Mouse (Mus musculus) ES-E14 (cell line): ENCODE data around the gene Ankzf1. TPM values are rescaled to one million over a fixed set of nuclear protein-coding genes. Genes with fewer than 3 reads are reported as not detected.

Experiments
- DNase-seq: peaks from one replicate; pipeline ENCODE4 v3.0.0-alpha.2; 2013; ENCODE audit warnings: low read depth, low spot score
- H3K27ac ChIP-seq: 2 replicates; pipeline ENCODE4 v1.5.1; 2012; ENCODE audit warnings: low read depth, mild to moderate bottlenecking, low read length, moderate library complexity, mixed read lengths; ENCODE audit not compliant: poor library complexity, insufficient read depth, severe bottlenecking
- H3K36me3 ChIP-seq: 2 replicates; pipeline ENCODE4 v1.6.1; 2012; ENCODE audit warnings: mild to moderate bottlenecking, low read length, moderate library complexity, mixed read lengths; ENCODE audit not compliant: control insufficient read depth, poor library complexity, insufficient read depth, severe bottlenecking
- H3K4me1 ChIP-seq, 2 experiments: fragments of 150-350 bp in 1 of 2; sonication (generic) in 1 of 2; 2 replicates each; pipeline ENCODE4 v1.6.1; 2012; ENCODE audit warnings: low read length in 2 of 2, mild to moderate bottlenecking in 1 of 2, mixed read lengths in 1 of 2; ENCODE audit not compliant: control insufficient read depth in 2 of 2, insufficient read depth in 2 of 2, poor library complexity in 1 of 2
- H3K4me3 ChIP-seq, 2 experiments: fragments of 150-350 bp in 1 of 2; sonication (generic) in 1 of 2; 2 replicates each; pipeline ENCODE4 v1.5.1; 2012; ENCODE audit warnings: low read length in 2 of 2, low read depth in 1 of 2, mild to moderate bottlenecking in 1 of 2, mixed read lengths in 1 of 2; ENCODE audit not compliant: insufficient read depth in 1 of 2, poor library complexity in 1 of 2, severe bottlenecking in 1 of 2
- H3K9ac ChIP-seq: 2 replicates; pipeline ENCODE4 v1.6.1; 2012; ENCODE audit warnings: low read depth, mild to moderate bottlenecking, low read length, mixed read lengths; ENCODE audit not compliant: poor library complexity, insufficient read depth, severe bottlenecking
- H3K9me3 ChIP-seq: fragments of 150-350 bp; sonication (generic); 2 replicates; pipeline ENCODE4 v1.6.1; 2012; ENCODE audit warnings: low read depth, mild to moderate bottlenecking, low read length; ENCODE audit not compliant: control insufficient read depth, insufficient read depth
- CHD2 ChIP-seq: IDR thresholded peaks from 2 replicates; pipeline ENCODE4 v1.6.1; 2014; ENCODE audit warnings: mild to moderate bottlenecking, low read depth, low read length, inconsistent platforms
- HCFC1 ChIP-seq: IDR thresholded peaks from 2 replicates; pipeline ENCODE4 v1.6.1; 2012; ENCODE audit warnings: low read length, inconsistent platforms, borderline replicate concordance; ENCODE audit not compliant: insufficient read depth
- MAFK ChIP-seq: IDR thresholded peaks from 2 replicates; pipeline ENCODE4 v1.6.1; 2014; ENCODE audit warnings: mild to moderate bottlenecking, low read depth, low read length, inconsistent platforms; ENCODE audit not compliant: insufficient read depth
- ZC3H11A ChIP-seq: IDR thresholded peaks from 2 replicates; pipeline ENCODE4 v1.6.1; 2012; ENCODE audit warnings: low read depth, mild to moderate bottlenecking, inconsistent platforms, low read length, borderline replicate concordance
- ZNF384 ChIP-seq: IDR thresholded peaks from 2 replicates; pipeline ENCODE4 v1.6.1; 2012; ENCODE audit warnings: low read depth, low read length, inconsistent platforms
- in situ Hi-C, 2 experiments: fragments of 600-800 bp; cut with MboI; formaldehyde crosslinking; loops; one replicate each; pipeline ENCODE4 v1.15.1; 2025; ENCODE audit warnings: low sequenced_read_pairs in 2 of 2, inconsistent platforms in 1 of 2; ENCODE audit not compliant: unreplicated experiment in 2 of 2
- total RNA-seq: library from RNA; depleted of rRNA; stranded (reverse); fragments of 300-350 nt; gene quantifications from 2 replicates; pipeline ENCODE4 v1.2.3, GENCODE M21; 2012; rRNA removed

Ankzf1 gene
- total RNA-seq, result 23.0 and 42.5 TPM in 2 replicates

DNA sequence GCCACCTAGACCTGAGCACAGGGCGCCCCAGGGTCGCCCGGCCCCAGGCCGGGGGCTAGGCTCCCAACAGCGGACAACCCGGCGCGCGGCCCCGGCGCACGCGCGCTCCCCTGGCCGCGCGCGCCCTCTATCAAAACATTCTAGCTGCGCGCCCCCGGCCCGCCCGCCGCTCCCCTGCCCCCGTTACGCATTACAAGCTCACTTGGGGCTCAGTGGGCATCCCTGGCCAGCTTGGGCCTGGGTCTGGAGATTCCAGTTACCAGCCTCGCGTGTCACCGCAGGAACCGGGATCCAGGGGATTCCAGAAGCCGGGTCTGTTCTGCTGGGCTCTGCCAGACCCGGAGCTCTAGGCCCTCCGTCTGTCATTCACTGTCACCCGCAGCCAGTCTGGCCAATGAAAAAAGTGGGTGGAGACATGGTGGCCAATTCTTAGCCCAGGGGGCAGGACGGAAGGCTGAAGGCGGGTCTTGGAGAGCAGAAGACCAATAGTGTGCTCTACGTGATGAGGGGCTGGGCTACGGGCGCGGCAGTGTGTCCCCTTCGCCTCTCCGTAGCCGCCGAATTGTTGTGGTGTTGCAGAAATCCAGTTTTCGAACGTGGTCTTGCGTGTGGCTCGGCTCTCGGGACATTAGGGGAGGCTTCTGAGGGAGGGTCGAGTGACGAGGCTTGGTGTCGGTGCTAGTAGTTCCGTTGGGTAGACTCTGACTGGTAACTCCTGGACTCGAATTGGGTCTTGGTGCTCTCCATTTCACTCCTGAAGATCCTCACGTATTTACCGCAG lies at the start of gene Ankzf1, which contains the start of gene Atg9a:
Gene Ankzf1 (plus strand): TSS at position 530 of the 781 bp plus-strand sequence.
Gene Atg9a (minus strand): TSS at position 575 of the 781 bp plus-strand sequence.
- in situ Hi-C loops, result no loop called here
- DNase-seq, result peak; percentile 98
- peaks cover 2 to 6% of the 10 kb centered on the region in 2 experiments; a peak in 1 of 4 replicates for H3K4me1 ChIP-seq
- H3K27ac ChIP-seq, result peak within 1 kb of the TSS; percentile 23
- H3K9me3 ChIP-seq, result no peaks in the 10 kb centered on the region
- H3K36me3 ChIP-seq, result peaks cover 10% of the 10 kb centered on the region
- H3K9ac ChIP-seq, result peak within 1 kb of the TSS; percentile 89
- peak within 1 kb of the TSS; percentile 88 to 98 for H3K4me3 ChIP-seq
- no peak for TF ChIP-seq ZC3H11A
- TF ChIP-seq MAFK, result no peak
- no peak for TF ChIP-seq ZNF384
- TF ChIP-seq CHD2, result peak; percentile 64; the same call in 1 of the 2 replicates
- TF ChIP-seq HCFC1, result peak; percentile 65; the same call in 1 of the 2 replicates

DNA sequence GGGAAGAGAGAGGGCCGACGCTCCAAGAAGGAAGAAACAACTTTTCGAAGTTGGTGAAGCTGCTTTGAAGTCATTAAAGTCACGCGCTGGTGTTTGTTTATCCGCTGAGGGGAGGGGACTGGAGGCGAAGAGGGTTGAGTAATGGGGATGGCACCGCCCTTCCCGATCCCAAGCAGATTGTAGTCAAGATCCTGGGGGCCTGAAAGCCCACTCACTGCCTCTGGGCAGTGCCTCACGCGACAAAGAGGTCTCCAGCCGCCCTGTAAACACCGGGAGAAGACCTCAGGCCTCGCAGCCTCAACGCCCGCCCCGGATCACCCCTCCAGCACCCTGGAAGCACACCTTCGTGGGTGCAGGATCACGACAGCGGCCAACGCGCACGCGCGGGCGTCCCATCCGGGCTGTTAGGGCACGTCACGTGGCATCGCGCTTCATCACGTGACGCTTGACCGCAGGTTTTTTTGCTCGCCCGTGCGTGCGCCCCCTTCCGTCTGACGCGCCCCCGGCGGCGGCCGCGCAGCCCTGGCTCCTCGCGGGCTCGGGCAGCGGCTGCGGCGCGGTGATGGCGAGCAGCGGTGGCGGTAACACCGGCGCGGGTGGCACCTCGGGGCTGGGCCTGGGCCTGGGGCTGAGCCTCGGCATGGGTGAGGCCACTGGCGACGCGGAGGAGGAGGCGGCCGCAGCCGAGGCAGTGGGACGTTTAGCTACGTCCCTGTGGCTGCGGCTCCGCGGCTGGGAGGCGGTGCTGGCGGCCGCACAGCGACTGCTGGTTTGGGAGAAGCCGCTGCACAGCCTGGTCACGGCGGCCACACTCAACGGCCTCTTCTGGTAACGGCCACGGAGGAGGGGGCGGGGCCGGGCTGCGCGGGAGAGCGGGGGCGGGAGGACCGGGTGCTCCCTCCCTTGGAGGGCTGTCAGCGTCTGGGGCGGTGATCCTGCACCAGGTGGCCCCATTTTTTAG lies 49.4 kb upstream of the Ankzf1 start, which contains the start of the genes Cnppd1 and Retreg2:
Gene Cnppd1 (minus strand): TSS at position 411 of the 961 bp plus-strand sequence.
Gene Retreg2 (plus strand): TSS at position 478 of the 961 bp plus-strand sequence.
- peak; percentile 90 for DNase-seq
- Histone ChIP-seq H3K9ac (peak within 1 kb of the TSS; percentile 82), H3K36me3 (peaks cover 20% of the 10 kb centered on the region; the same call in 1 of the 2 replicates), H3K4me3 (peak within 1 kb of the TSS; percentile 67 to 85), H3K9me3 (no peaks in the 10 kb centered on the region), H3K27ac (peak within 1 kb of the TSS; percentile 50; the same call in 1 of the 2 replicates), H3K4me1 (no peaks in the 10 kb centered on the region; a peak in 1 of 4 replicates)
- TF ChIP-seq HCFC1 (peak; percentile 62; the same call in 1 of the 2 replicates), ZC3H11A (no peak), ZNF384 (peak; percentile 86)
- in situ Hi-C loops, result no loop called here

DNA sequence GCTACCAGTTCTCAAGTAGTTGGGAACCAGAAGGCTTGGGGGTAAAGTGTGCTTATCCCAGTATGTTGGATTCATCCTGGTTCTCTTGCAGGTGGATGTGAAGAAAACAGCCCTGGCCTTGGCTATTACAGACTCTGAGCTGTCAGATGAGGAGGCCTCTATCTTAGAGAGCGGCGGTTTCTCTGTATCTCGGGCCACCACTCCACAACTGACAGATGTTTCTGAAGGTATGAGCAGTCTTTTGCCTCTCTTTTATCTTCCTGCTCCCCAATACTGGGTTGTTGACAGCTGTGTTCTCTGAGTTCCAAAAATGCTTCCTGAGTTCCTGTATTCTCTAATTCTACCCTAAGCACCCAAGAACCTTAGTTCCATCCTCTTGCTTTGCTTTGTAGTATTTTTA lies 46.4 kb upstream of the Ankzf1 start:
- Histone ChIP-seq H3K9me3 (no peaks in the 10 kb centered on the region), H3K27ac (no peak overlapping the region), H3K9ac (no peak overlapping the region), H3K36me3 (peaks cover 21% of the 10 kb centered on the region; the same call in 1 of the 2 replicates), H3K4me1 (no peaks in the 10 kb centered on the region; a peak in 1 of 4 replicates), H3K4me3 (no peak overlapping the region)
- TF ChIP-seq MAFK (no peak), CHD2 (no peak), ZC3H11A (no peak), ZNF384 (no peak), HCFC1 (no peak)
- no peak for DNase-seq
- in situ Hi-C loops, result no loop called here

DNA sequence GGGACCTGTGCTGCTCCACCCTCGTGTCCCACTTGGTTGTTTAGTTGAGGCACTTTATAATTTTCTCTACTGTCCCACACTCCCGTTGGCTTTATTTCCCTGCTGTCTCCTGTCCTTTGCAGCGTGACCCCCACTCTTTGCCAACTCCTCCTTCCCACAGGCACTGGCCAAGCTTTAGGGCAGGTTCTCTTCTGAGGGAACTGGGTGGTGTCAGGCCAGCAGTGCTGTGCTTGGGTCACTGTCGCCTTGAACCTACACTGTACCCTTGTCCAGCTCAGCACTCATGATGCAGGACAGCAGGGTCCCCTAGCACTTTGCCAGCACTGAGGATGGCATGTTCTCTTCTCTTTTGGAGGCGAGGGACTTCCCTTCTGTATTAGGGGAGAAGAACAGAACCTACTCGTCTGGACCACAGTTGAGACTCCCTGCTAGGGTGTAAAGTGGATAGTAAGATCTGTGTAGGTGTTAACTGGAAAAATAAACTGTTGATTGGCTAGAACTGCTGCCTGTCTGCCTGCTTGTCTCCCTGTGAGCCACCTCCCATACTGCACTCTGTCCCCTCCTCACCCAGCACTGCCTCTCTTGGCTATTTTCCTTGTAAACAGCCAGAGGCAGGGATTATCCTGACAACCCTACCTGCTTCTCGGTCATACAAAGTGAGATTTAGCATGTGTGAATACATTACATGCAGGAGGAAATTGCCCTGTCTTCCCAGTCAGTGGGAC lies 44.4 kb upstream of the Ankzf1 start:
- TF ChIP-seq HCFC1 (no peak), CHD2 (no peak), ZC3H11A (no peak), ZNF384 (no peak), MAFK (no peak)
- DNase-seq, result no peak
- in situ Hi-C loops, result no loop called here
- no peaks in the 10 kb centered on the region for H3K9me3 ChIP-seq
- no peak overlapping the region for H3K4me3 ChIP-seq
- H3K4me1 ChIP-seq, result no peaks in the 10 kb centered on the region
- peaks cover 21% of the 10 kb centered on the region; the same call in 1 of the 2 replicates for H3K36me3 ChIP-seq
- H3K27ac ChIP-seq, result no peak overlapping the region
- no peak overlapping the region for H3K9ac ChIP-seq
